Mouse (Mus musculus) left cerebral cortex, adult 9 months (tissue): ENCODE results near the gene A130010J15Rik.

ENCODE experiments used
- DNase-seq, 2 experiments: peaks; one replicate each; pipeline ENCODE4 v3.0.0; 2022; ENCODE audit warnings: low spot score in 2 of 2

Gene A130010J15Rik

DNA sequence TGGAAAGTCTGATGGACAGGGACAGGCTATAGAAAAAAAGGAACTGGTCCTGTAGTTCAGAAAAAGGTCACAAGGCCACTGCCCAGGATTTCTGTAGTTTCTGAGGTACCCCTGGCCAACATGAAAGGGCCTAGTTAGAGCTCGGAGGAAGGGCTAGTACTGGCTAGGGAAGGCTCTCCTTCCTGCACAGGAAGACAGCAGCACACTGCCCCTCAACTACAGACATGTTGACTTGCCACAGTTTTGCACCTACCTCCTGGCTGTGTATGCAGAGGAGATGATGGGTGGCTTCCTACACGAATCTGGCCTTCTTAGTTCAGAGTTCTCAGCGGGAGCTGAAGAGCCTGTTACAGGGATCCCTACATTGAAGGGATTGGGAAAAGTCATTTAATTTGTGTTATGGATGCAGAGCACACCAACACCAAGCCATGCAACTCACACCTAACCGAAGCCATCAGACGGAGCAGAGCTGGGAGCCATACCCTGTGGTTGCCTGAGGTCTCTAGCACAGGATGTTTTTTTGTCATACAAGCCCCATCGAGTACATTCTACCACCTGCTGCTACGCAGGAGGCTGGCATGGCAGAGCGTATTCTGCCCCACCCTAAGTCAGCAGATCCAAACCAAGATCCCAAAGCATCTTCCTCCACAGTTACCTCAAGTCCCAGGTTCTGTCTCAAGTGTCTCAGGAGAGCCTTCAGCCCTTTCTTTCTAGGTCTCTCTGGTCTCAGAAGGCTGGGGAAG is 33.0 kb downstream of the A130010J15Rik start:
- DNase-seq, result no peak

DNA sequence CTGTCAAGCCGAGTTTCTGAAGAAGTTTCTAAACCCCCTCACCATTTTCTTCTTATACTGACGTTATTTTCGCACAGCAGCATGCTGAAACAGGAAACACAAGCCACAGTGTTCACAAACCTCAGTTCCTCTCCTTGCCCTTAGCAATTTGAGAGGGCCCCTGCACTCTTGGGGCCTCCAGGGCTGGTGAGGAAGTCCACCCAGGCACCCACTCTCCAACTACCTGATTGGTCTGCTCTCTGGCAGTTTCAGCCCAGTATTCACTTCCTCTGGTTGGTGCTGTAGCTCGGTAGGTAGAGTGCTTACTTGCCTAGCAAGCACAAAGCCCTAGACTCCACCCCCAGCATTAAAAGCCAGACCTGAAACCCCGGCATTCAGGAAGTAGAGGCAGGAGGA is 33.5 kb downstream of the A130010J15Rik start, which contains the start of gene Traf3ip3:
Gene Traf3ip3 (minus strand): TSS at position 321 of the 396 bp plus-strand sequence.
- peak in 1 of 2 experiments; percentile 21 for DNase-seq

DNA sequence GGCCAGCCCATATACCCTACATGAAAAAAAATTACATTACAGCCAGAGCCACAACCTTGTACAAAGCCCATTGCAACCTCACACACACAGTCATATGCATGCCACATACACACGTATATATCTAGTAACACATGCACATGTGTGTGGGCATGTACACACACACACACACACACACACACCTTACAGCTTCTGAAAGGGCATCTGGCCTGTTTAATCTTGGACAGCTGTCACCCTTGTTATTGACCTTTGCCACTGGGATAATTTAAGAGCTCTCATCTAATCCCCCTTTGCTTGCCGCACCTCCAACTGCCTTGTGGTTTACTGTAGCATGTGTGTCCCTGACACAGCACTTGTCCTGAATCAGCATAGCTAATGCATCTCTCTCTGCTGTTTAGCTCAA is 36.0 kb downstream of the A130010J15Rik start:
- no peak for DNase-seq

DNA sequence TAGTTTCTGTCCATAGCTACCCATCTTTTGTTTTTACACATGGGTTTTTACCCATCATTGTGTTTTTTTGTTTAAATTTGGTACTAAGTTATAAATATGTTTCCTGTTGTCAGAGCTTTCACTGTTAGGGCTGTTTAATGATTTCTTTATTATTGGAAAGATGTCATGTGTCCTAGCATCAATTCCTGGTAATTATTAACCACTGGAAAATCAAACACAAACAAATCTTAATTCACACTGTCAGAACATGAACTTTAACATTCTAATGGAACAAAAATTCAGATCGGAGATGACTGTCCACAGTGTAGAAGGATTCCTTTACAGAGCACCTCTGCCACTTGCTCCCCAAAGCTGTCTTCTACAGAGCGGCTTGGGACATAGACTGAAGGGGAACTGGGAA is 37.6 kb downstream of the A130010J15Rik start:
- no peak for DNase-seq

DNA sequence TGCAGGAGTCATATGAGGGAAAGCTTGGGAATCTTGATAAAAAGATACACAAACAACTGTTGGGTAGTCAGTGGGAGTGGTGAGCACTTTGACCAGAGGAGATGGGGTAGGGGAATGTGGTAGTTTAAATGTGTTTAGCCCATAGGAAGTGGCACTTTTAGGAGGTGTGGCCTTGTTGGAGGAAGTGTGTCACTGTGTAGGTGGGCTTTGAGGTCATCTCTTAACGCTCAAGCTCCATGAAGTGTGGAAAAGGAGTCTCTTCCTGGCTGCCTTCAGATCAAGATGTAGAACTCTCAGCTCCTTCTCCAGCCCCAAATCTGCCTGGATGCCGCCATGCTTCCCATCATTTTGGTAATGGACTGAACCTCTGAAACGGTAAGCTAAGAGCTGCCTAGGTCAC is 39.7 kb downstream of the A130010J15Rik start, which contains the start of gene Lamb3:
Gene Lamb3 (plus strand): TSS at position 197 of the 400 bp plus-strand sequence.
- DNase-seq, result no peak

DNA sequence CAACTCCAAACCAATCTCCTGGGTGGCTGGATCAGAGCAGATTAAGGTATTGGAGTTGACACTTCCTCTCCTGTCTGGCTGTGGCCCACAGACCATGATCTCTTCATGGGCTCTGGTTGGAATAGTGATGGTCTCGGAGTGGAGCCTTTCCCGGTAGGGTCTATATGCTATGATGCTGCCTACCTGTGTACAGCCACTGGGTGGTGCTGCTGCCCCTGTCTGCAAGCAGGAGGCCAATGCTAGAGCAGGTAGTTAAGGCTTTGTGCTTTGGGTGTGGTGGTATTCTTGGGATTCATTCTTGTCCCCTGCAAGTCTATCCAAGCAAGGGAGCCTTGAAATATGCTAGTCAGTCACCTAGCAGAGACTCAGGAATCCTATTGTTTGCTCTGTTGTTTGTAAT is 40.3 kb downstream of the A130010J15Rik start:
- DNase-seq, result peak in 1 of 2 experiments; percentile 64

DNA sequence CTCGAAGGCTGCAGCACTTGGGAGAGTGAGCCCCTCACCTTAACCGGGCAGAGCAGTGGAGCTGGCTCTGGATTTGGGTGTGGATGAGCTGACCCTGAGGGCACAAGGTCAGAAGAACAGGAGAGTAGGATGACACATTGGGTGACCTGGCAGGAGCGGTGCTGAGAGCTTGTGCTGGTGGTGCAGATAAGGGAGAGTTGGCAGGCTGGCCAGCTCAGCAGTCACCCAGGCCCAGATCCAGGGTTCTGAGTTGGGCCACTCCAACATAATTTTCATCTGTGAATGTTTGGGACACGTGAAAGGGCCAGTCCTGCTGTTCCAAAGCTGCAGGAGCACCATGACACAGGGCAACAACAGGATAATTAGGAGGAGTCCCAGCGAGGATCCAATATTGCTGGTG is 43.5 kb downstream of the A130010J15Rik start:
- DNase-seq, result no peak

DNA sequence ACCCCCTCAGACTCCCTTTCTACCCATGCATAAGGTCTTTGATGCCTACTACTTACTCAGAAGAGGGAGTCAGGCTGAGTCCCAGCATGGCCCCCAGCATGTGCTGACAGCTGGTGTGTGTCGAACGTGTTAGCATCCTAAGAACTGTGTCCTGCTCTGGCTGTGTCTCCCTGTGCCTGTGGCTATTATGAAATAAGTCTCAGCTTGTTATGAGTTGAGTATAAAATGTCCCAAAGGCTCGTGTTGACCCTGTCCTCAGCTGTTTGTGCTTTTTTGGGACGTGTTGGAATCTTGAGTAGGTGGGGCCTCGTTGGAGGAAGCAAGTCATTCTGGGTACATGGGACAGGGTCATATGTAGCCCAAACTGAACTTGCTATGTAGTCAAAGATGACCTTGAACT is 46.2 kb downstream of the A130010J15Rik start:
- DNase-seq, result no peak

DNA sequence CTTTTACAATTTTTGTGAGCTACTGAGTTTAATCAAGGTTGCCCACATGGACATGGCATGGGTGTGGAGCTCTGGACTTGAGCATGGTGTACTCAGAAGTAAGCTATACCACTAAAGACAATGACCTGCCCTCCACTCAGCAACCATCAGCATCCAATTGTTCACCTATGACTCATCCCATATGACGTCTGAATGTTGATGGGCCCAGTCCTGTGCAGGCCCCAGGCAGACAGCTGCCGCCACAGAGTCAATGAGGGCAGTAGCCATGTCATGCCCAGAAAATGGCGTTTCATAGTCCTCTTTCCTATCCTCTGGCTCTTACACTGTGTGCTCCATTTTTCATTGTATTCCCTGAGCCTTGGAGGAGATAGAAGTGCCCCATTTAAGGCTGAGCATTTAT is 48.2 kb downstream of the A130010J15Rik start:
- DNase-seq, result no peak

DNA sequence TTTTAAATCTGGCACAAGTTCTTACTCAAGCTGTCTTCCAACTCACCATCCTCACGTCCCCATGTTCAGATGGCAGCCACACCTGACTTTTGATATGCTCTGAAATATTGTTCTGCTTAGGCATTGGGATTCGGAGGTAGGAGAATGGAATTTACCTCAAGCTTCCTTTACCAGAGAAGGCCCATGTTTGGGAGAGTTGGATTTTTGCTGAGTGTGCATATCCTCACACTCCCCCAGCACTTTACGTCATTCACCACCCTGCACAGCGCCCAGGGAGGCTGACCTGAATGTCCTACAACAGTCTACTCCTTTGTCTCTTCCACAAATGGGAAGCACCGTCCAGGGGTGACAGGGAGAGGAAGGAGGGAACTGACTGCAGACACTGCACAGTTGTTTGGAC is 52.6 kb downstream of the A130010J15Rik start:
- no peak for DNase-seq

DNA sequence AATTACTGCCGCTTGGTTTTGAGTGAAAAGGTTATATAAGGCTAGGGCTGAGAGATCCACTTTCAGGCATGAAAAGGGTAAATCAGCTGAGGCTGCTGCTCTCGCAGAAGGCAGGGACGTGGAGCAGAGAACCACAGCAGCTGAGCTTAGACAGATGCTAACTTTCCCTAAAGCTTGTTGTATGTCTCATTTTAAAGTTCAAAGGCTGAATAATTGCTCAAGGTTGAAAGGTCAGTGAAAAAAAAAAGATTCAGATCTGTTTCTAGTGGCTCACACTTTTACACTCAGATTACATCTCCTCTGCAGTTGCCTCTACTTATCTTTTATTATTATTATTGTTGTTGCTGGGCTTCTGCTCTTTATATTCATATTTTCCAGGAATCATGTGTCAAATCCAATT is 57.7 kb downstream of the A130010J15Rik start:
- DNase-seq, result no peak

DNA sequence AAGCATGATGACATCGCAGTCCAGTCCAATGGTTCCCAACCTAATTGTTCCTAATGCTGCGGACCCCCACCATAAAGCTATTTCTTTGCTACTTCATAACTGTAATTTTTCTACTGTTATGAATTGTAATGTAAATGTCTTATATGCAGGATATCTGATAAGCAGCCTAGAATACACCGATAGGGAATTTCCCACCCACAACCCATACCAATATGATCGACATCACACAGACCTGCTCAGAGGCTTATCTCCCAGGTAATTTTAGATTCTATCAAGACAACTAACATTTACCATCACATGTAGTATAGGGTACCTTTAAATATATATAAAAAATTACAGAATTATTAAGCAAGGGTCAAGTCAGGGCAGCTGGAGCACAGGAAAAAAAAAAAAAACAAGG is 58.3 kb downstream of the A130010J15Rik start:
- no peak for DNase-seq

DNA sequence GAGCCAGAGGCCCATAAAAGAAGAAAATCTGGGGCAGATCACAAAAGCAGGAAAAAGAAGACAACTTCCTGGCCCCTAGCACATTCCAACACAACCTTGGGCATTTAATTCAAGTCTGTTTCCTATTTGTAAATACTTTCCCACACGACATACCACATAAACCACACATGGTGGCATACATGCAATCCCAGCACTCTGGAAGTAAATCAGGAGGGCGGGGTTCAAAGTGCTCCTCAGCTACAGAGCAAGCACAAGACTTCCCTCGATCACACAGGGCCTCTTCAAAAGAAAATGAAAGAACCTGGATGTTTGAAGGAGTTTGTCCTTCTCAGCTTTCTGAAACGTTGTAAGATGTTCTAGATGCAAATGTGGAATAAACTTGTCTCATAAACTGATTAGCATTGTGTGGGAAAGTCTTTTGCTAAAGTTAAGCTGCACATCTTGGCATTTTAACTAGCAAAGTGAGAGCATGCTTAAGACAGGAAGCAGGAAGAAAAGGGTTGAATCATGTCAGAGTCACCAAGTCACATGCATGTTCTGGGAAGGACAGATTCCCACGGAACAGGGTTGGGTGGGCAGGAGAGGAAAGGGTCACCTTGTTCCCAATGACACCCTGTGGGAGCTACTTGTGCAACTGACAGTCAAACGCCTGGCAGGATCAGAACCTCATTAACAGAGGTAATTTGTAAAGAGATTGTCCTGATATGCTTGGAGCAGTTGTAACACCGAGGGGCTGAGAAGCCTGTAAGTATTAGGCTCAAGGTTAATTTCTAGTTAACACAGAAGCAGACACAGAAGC is 59.1 kb downstream of the A130010J15Rik start:
- DNase-seq, result no peak
